Mouse (Mus musculus) heart, postnatal 25 days (tissue): Measurements from ENCODE around the gene Med4. TPM values are rescaled to one million over a fixed set of nuclear protein-coding genes. Genes with fewer than 3 reads are reported as not detected.

ENCODE experiments used
- DNase-seq: peaks from one replicate; pipeline ENCODE4 v3.0.0; 2022; ENCODE audit warnings: low spot score
- intact Hi-C: fragments of 180-260 bp; cut with DNase I; formaldehyde crosslinking; loops from one replicate; pipeline ENCODE4 v1.15.1; 2025
- total RNA-seq, 2 experiments: library from RNA; stranded (reverse); gene quantifications; 2 replicates each; pipeline ENCODE4 v1.2.3; 2021

Med4 gene
- total RNA-seq, 2 experiments from 2014 or later: 21.4 to 22.4 TPM

DNA sequence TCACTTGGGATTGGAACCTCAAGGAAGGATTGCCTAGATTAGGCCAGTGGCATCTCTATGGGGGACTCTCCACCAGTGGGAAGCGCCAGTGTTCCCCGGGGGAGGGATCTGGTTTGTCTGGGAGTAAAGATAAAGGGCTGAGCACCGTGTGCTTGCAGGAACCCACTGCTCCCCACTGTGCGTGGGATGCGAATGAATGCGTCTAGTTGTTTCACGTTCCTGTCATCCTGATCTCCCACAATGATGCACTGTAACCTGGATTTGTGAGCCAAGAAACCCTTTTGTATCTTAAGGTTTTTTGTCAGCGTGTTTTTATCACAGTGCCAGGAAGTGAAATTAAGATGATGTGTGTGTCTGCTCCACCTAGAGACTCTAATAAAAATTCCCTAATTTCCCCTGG, 40.9 kb downstream of the Med4 start:
- intact Hi-C loops: no loop called here
- no peak for DNase-seq

DNA sequence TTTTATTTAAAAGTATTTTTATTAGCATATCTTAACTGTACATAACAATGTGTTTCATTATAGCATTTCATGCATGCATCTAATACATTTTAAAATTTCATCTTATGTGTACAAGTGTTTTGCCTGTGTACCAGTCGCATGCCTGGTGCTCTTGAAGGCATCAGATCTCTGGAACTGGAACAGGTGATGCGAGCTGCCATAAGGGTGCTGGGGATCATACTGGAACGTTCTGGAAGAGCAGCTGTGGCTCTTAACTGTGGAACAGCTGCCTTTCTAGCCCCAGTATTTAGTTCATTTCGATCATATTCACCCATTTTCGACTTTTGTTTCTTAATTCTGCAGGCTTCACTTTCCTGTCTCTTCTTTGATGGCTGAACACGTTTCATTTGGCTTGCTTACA, 41.3 kb downstream of the Med4 start:
- no peak for DNase-seq
- intact Hi-C loops: no loop called here

GRCm38 (mm10) chr14:73552341-73553121, 42.7 kb downstream of the Med4 start:
- intact Hi-C loops: no loop called here

DNA sequence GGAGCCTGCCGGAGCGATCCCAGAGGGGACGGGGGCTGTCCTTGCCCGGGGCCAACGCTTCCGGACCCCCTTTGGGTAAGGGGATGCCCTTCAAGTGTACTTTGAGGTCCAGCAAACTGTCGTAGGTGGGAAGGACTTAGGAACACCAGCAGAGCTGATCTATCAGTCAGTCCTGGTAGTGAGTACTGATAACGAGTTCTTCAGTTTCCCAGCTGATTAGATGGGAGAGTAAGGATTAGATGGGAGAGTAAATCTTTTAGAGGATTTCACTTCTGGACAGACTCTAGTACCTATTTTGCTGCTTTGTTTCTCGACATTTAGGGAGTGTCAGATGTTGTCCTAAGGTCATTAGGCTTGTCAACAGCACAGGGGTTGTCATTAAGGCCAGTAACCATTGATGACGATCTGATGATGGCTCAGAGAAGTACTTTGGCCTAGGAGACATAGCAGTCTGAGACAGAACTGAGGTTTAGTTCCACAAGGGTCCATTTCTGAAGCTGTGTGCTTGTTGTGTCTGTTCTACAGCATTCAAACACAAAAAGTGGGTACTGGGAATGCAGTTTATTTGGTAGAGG, 43.4 kb downstream of the Med4 start:
- intact Hi-C loops: no loop called here
- no peak for DNase-seq

More at GRCm38 (mm10) chr14:73552341-73553121, 42.7 kb downstream of the Med4 start:
- peak; percentile 85 for DNase-seq

Other genes starting within 250 kb of the Med4 start
- gene Rb1, start 184.2 kb upstream of the Med4 start, total RNA-seq: 10 to 100 TPM; 16.4 to 18.7 TPM
- gene Itm2b, start 124.7 kb upstream of the Med4 start, total RNA-seq: 100 to 1,000 TPM; 627 to 640 TPM
- 100 to 1,000 TPM; 787 to 854 TPM for gene Sucla2, start 15.3 kb downstream of the Med4 start, total RNA-seq
- 1 to 10 TPM; 6.4 to 9.6 TPM for gene Nudt15, start 38.2 kb downstream of the Med4 start, total RNA-seq
- gene Gm21750, start 151.2 kb downstream of the Med4 start, total RNA-seq: not detected